14 mouse cellular contexts compared by ENCODE assay signal in the genomic region with DNA sequence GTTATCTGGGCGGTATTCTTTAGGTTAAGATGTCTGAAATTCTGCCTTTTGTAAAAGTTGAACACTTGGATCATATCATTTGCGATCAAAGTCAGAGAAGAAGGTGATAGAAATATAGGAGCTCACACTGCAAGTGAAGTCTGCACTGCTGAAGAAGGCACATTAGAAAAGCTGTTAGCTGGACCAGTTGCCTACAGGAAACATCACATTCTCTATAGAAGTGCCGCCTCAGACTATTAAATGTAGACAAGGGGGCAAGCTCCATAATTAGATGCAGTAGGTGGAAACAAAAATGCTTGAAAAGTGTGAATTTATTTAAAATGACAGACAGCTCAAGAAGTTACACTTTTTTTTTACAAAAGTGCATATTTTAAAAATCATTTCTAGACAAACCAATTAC.
"Had no signal": no experiment of that assay in that cellular context is flagged by ENCODE, and none has a peak within 500 bp of the region (broad histone marks: within the 10 kb centered on the region; RNA-seq: fewer than 3 reads in every experiment).

No protein-coding gene starts in this region.

- ATAC-seq: lung, postnatal 0 days; midbrain, embryonic 13.5 days had no signal

- H3K27me3 ChIP-seq: liver, embryonic 15.5 days; midbrain, embryonic 13.5 days had no signal

- H3K4me1 ChIP-seq: limb, embryonic 10.5 days; liver, embryonic 15.5 days; midbrain, embryonic 13.5 days had no signal

- H3K9ac ChIP-seq: liver, embryonic 15.5 days; midbrain, embryonic 13.5 days had no signal

- H3K4me2 ChIP-seq: liver, embryonic 11.5 days; liver, embryonic 15.5 days; midbrain, embryonic 13.5 days had no signal

- H3K9me3 ChIP-seq: limb, embryonic 10.5 days; liver, embryonic 15.5 days; midbrain, embryonic 13.5 days had no signal

- H3K36me3 ChIP-seq: limb, embryonic 10.5 days; liver, embryonic 15.5 days; midbrain, embryonic 13.5 days had no signal

- H3K27ac ChIP-seq: layer of hippocampus, adult 2 months; limb, embryonic 10.5 days; liver, embryonic 15.5 days; midbrain, embryonic 13.5 days had no signal

- DNase-seq: kidney, adult 18-20 months; kidney, postnatal 10 days; kidney, postnatal 4 days; lung, adult 2 months; lung, postnatal 36 days; spleen, adult 18-20 months; thymus, adult 2 months; thymus, postnatal 25 days had no signal

- H3K4me3 ChIP-seq: layer of hippocampus, adult 2 months; limb, embryonic 10.5 days; liver, embryonic 15.5 days; midbrain, embryonic 13.5 days had no signal
